Mouse (Mus musculus) limb, embryonic 11.5 days (tissue): ENCODE data around the gene Anp32e. TPM values are rescaled to one million over a fixed set of nuclear protein-coding genes. Genes with fewer than 3 reads are reported as not detected.
A peak's percentile ranks its signal among the peaks of the same experiment; 100 is the strongest.

Experiments
- ATAC-seq: fragments of 200-750 bp; cut with Nextera tagmentation; 2 replicates; pipeline ENCODE4 v1.8.0; 2017; ENCODE audit warnings: low read depth; ENCODE audit not compliant: insufficient number of reproducible peaks, low FRiP score, low TSS enrichment
- DNase-seq: peaks from one replicate; pipeline ENCODE4 v3.0.0-alpha.2; 2015; ENCODE audit warnings: low spot score
- H3K27ac ChIP-seq: fragments of 300-500 bp; sonication (generic); replicated peaks from 2 replicates; pipeline ENCODE4 v1.5.1; 2014; ENCODE audit warnings: low read depth, mild to moderate bottlenecking, low read length
- H3K27me3 ChIP-seq: fragments of 300-500 bp; sonication (generic); 2 replicates; pipeline ENCODE4 v1.6.1; 2014; ENCODE audit warnings: mild to moderate bottlenecking, low read length, mixed read lengths; ENCODE audit not compliant: control insufficient read depth, insufficient read depth
- H3K36me3 ChIP-seq: fragments of 300-500 bp; sonication (generic); 2 replicates; pipeline ENCODE4 v1.6.1; 2014; ENCODE audit warnings: mild to moderate bottlenecking, low read length, moderate library complexity, mixed read lengths; ENCODE audit not compliant: control insufficient read depth, insufficient read depth
- H3K4me1 ChIP-seq: fragments of 300-500 bp; sonication (generic); 2 replicates; pipeline ENCODE4 v1.6.1; 2014; ENCODE audit warnings: low read length, mixed read lengths; ENCODE audit not compliant: control insufficient read depth, insufficient read depth
- H3K4me2 ChIP-seq: fragments of 300-500 bp; sonication (generic); 2 replicates; pipeline ENCODE4 v1.6.1; 2014; ENCODE audit warnings: low read depth, mild to moderate bottlenecking, moderate library complexity; ENCODE audit not compliant: severe bottlenecking
- H3K4me3 ChIP-seq: fragments of 300-500 bp; sonication (generic); 2 replicates; pipeline ENCODE4 v1.5.1; 2014; ENCODE audit warnings: low read depth, low read length
- H3K9ac ChIP-seq: fragments of 300-500 bp; sonication (generic); 2 replicates; pipeline ENCODE4 v1.6.1; 2014; ENCODE audit warnings: mild to moderate bottlenecking, low read length
- H3K9me3 ChIP-seq: fragments of 300-500 bp; sonication (generic); 2 replicates; pipeline ENCODE4 v1.6.1; 2016; ENCODE audit warnings: low read length; ENCODE audit not compliant: control insufficient read depth
- WGBS: fragments of 180-500 bp; shearing (Covaris S2); extraction: QIAGEN DNeasy Blood & Tissue Kit; methylation state at CpG from one replicate; pipeline ENCODE4 v1.1.7; 2014; 5-methylcytosine and 5-hydroxymethylcytosine counted together
- polyA plus RNA-seq: library from polyadenylated mRNA; unstranded; fragments of >200 nt; fragmentation: Nextera tagmentation; extraction: Ambion mirVana; gene quantifications from 2 replicates; pipeline ENCODE4 v1.2.1, GENCODE M21; 2014

Anp32e gene
- polyA plus RNA-seq, 1 experiment from 2014 or later, result 125 TPM

- 87% methylated on average over 12 of the region's 12 CpGs for WGBS
- no peak for DNase-seq
- no peak for ATAC-seq
- Histone ChIP-seq H3K27ac (no peak overlapping the region), H3K9me3 (no peaks in the 10 kb centered on the region), H3K4me3 (no peak overlapping the region), H3K36me3 (peaks cover 24% of the 10 kb centered on the region), H3K4me2 (no peak overlapping the region), H3K4me1 (peaks cover 28% of the 10 kb centered on the region), H3K27me3 (no peaks in the 10 kb centered on the region), H3K9ac (no peak overlapping the region)
Measured at GRCm38 (mm10) chr3:95990413-95990941, 61.4 kb downstream of the Anp32e start.

- Histone ChIP-seq H3K4me1 (peaks cover 27% of the 10 kb centered on the region), H3K9ac (peak overlapping the region; percentile 100; the same call in 1 of the 2 replicates), H3K4me2 (peak overlapping the region; percentile 91), H3K36me3 (peaks cover 23% of the 10 kb centered on the region), H3K27me3 (no peaks in the 10 kb centered on the region), H3K9me3 (no peaks in the 10 kb centered on the region), H3K27ac (no peak overlapping the region), H3K4me3 (peak overlapping the region; percentile 90; the same call in 1 of the 2 replicates)
- ATAC-seq (no peak), DNase-seq (no peak)
- 59% methylated on average over 5 of the region's 5 CpGs for whole genome bisulfite sequencing
Measured at GRCm38 (mm10) chr3:95992990-95993603, 64.1 kb downstream of the Anp32e start.

GRCm38 (mm10) chr3:95993881-95994280, 64.8 kb downstream of the Anp32e start:
- 46% methylated on average over 4 of the region's 4 CpGs for WGBS
- Histone ChIP-seq H3K9me3 (no peaks in the 10 kb centered on the region), H3K27ac (no peak overlapping the region), H3K36me3 (peaks cover 21% of the 10 kb centered on the region), H3K4me1 (peaks cover 27% of the 10 kb centered on the region), H3K9ac (peak overlapping the region; percentile 100), H3K4me2 (peak overlapping the region; percentile 91), H3K4me3 (peak overlapping the region; percentile 90), H3K27me3 (no peaks in the 10 kb centered on the region)
- ATAC-seq (no peak), DNase-seq (no peak)

- peaks cover 16% of the 10 kb centered on the region; the same call in 1 of the 2 replicates for H3K36me3 ChIP-seq
- H3K9me3 ChIP-seq, result no peaks in the 10 kb centered on the region
- H3K4me2 ChIP-seq, result peak overlapping the region; percentile 91
- H3K4me3 ChIP-seq, result peak overlapping the region; percentile 90
- H3K27me3 ChIP-seq, result no peaks in the 10 kb centered on the region
- peaks cover 27% of the 10 kb centered on the region for H3K4me1 ChIP-seq
- peak overlapping the region; percentile 100 for H3K9ac ChIP-seq
- DNase-seq (peak; percentile 34), ATAC-seq (no peak)
- 16% methylated on average over 6 of the region's 6 CpGs for WGBS
- peak overlapping the region; percentile 99 for H3K27ac ChIP-seq
Measured at GRCm38 (mm10) chr3:95994381-95994846, 65.4 kb downstream of the Anp32e start.

- peak overlapping the region; percentile 90 for H3K4me3 ChIP-seq
- H3K9ac ChIP-seq, result peak overlapping the region; percentile 100
- WGBS, result under 1% methylated on average over 49 of the region's 51 CpGs
- peak overlapping the region; percentile 91 for H3K4me2 ChIP-seq
- peak; percentile 73 for ATAC-seq
- DNase-seq, result peak; percentile 80
- H3K4me1 ChIP-seq, result peaks cover 27% of the 10 kb centered on the region
- no peaks in the 10 kb centered on the region for H3K27me3 ChIP-seq
- H3K36me3 ChIP-seq, result peaks cover 11% of the 10 kb centered on the region; the same call in 1 of the 2 replicates
- H3K9me3 ChIP-seq, result no peaks in the 10 kb centered on the region
- H3K27ac ChIP-seq, result peak overlapping the region; percentile 99
Measured at GRCm38 (mm10) chr3:95994975-95995801, 66.1 kb downstream of the Anp32e start.

GRCm38 (mm10) chr3:95995802-95996428, 66.9 kb downstream of the Anp32e start, which contains the start of gene Plekho1:
Plekho1 (minus strand) TSS chr3:95996001.
- DNase-seq, result peak; percentile 79
- Histone ChIP-seq H3K4me1 (peaks cover 27% of the 10 kb centered on the region), H3K4me3 (peak within 1 kb of the TSS; percentile 90), H3K9ac (peak within 1 kb of the TSS; percentile 100), H3K36me3 (peaks cover 4% of the 10 kb centered on the region; the same call in 1 of the 2 replicates), H3K9me3 (no peaks in the 10 kb centered on the region), H3K27ac (peak within 1 kb of the TSS; percentile 99), H3K4me2 (peak within 1 kb of the TSS; percentile 91), H3K27me3 (no peaks in the 10 kb centered on the region)
- peak; percentile 55 for ATAC-seq
- WGBS, result under 1% methylated on average over 50 of the region's 84 CpGs

GRCm38 (mm10) chr3:95996451-95997073, 67.5 kb downstream of the Anp32e start:
- 14% methylated on average over 6 of the region's 6 CpGs for WGBS
- Histone ChIP-seq H3K4me1 (peaks cover 27% of the 10 kb centered on the region), H3K27me3 (no peaks in the 10 kb centered on the region), H3K4me3 (peak overlapping the region; percentile 90), H3K27ac (peak overlapping the region; percentile 99), H3K9me3 (no peaks in the 10 kb centered on the region), H3K4me2 (peak overlapping the region; percentile 91), H3K36me3 (peaks cover 3% of the 10 kb centered on the region; the same call in 1 of the 2 replicates), H3K9ac (peak overlapping the region; percentile 100)
- DNase-seq (peak; percentile 31), ATAC-seq (no peak)
